Mouse (Mus musculus) ES-Bruce4 (cell line): Measurements from ENCODE around the gene Sox6. TPM values are rescaled to one million over a fixed set of nuclear protein-coding genes. Genes with fewer than 3 reads are reported as not detected.

ENCODE experiments used
- H3K27ac ChIP-seq: 2 replicates; pipeline ENCODE4 v1.5.1; 2012; ENCODE audit warnings: low read length, inconsistent platforms; ENCODE audit not compliant: insufficient read depth
- H3K27me3 ChIP-seq: 2 replicates; pipeline ENCODE4 v1.6.1; 2012; ENCODE audit warnings: mild to moderate bottlenecking, low read length, inconsistent platforms; ENCODE audit not compliant: control insufficient read depth, poor library complexity, insufficient read depth, severe bottlenecking
- H3K36me3 ChIP-seq: 2 replicates; pipeline ENCODE4 v1.6.1; 2012; ENCODE audit warnings: inconsistent platforms, mild to moderate bottlenecking, low read length, moderate library complexity; ENCODE audit not compliant: control insufficient read depth, poor library complexity, insufficient read depth, severe bottlenecking
- H3K4me1 ChIP-seq: one replicate; pipeline ENCODE4 v1.8.1; 2011; ENCODE audit warnings: low read length; ENCODE audit not compliant: control insufficient read depth, insufficient read depth
- H3K4me3 ChIP-seq: 2 replicates; pipeline ENCODE4 v1.5.1; 2011; ENCODE audit warnings: low read depth, mild to moderate bottlenecking, low read length
- H3K9ac ChIP-seq: 2 replicates; pipeline ENCODE4 v1.6.1; 2012; ENCODE audit warnings: low read depth, mild to moderate bottlenecking, inconsistent platforms; ENCODE audit not compliant: poor library complexity, severe bottlenecking
- H3K9me3 ChIP-seq: replicated peaks from 2 replicates; pipeline ENCODE4 v1.6.1; 2012; ENCODE audit warnings: mild to moderate bottlenecking, low read length, inconsistent platforms; ENCODE audit not compliant: control insufficient read depth, poor library complexity, insufficient read depth, severe bottlenecking
- CTCF ChIP-seq: IDR thresholded peaks from one replicate; pipeline ENCODE4 v1.8.1; 2011; ENCODE audit warnings: low read depth, low read length
- EP300 ChIP-seq: IDR thresholded peaks from 2 replicates; pipeline ENCODE4 v1.6.1; 2011; ENCODE audit warnings: low read depth, low read length; ENCODE audit not compliant: insufficient read depth
- POLR2A ChIP-seq: IDR thresholded peaks from one replicate; pipeline ENCODE4 v1.8.1; 2011; ENCODE audit warnings: low read length; ENCODE audit not compliant: insufficient read depth
- polyA plus RNA-seq: library from polyadenylated mRNA; stranded (reverse); fragments of >200 nt; gene quantifications from 2 replicates; pipeline ENCODE4 v1.2.4, GENCODE M21; 2011; ENCODE audit warnings: low read depth; ENCODE audit not compliant: missing spikeins, insufficient read depth, insufficient read length

Gene Sox6
- polyA plus RNA-seq, 1 experiment, result 0.88 TPM

GRCm38 (mm10) chr7:115630691-115631090 lies 407.9 kb downstream of the Sox6 start:
- H3K27me3 ChIP-seq, result no peaks in the 10 kb centered on the region
- H3K4me3 ChIP-seq, result no peak overlapping the region
- no peak overlapping the region for H3K9ac ChIP-seq
- no peaks in the 10 kb centered on the region for H3K9me3 ChIP-seq
- H3K4me1 ChIP-seq, result no peaks in the 10 kb centered on the region
- TF ChIP-seq EP300, result no peak
- TF ChIP-seq CTCF, result no peak
- no peak for TF ChIP-seq POLR2A
- no peaks in the 10 kb centered on the region for H3K36me3 ChIP-seq
- no peak overlapping the region for H3K27ac ChIP-seq

- Histone ChIP-seq H3K27ac (no peak overlapping the region), H3K27me3 (no peaks in the 10 kb centered on the region), H3K9me3 (no peaks in the 10 kb centered on the region), H3K4me1 (no peaks in the 10 kb centered on the region), H3K9ac (no peak overlapping the region), H3K4me3 (no peak overlapping the region), H3K36me3 (no peaks in the 10 kb centered on the region)
- TF ChIP-seq CTCF (no peak), POLR2A (no peak)
Measured at GRCm38 (mm10) chr7:115630287-115630686, 408.3 kb downstream of the Sox6 start.

- no peak for TF ChIP-seq CTCF
- TF ChIP-seq POLR2A, result no peak
- TF ChIP-seq EP300, result no peak
- H3K4me3 ChIP-seq, result no peak overlapping the region
- H3K27me3 ChIP-seq, result no peaks in the 10 kb centered on the region
- H3K27ac ChIP-seq, result no peak overlapping the region
- H3K36me3 ChIP-seq, result no peaks in the 10 kb centered on the region
- H3K9me3 ChIP-seq, result no peaks in the 10 kb centered on the region
- no peak overlapping the region for H3K9ac ChIP-seq
- H3K4me1 ChIP-seq, result no peaks in the 10 kb centered on the region
Measured at GRCm38 (mm10) chr7:115628766-115629165, 409.8 kb downstream of the Sox6 start.

- Histone ChIP-seq H3K36me3 (no peaks in the 10 kb centered on the region), H3K4me3 (no peak overlapping the region), H3K4me1 (no peaks in the 10 kb centered on the region), H3K9me3 (no peaks in the 10 kb centered on the region), H3K27ac (no peak overlapping the region), H3K9ac (no peak overlapping the region), H3K27me3 (no peaks in the 10 kb centered on the region)
- no peak for TF ChIP-seq POLR2A
- TF ChIP-seq CTCF, result no peak
- TF ChIP-seq EP300, result no peak
Measured at GRCm38 (mm10) chr7:115625956-115626355, 412.6 kb downstream of the Sox6 start.

GRCm38 (mm10) chr7:115624907-115625552 lies 413.6 kb downstream of the Sox6 start:
- Histone ChIP-seq H3K36me3 (no peaks in the 10 kb centered on the region), H3K27me3 (no peaks in the 10 kb centered on the region), H3K27ac (no peak overlapping the region), H3K9me3 (no peaks in the 10 kb centered on the region), H3K4me3 (no peak overlapping the region), H3K9ac (no peak overlapping the region), H3K4me1 (no peaks in the 10 kb centered on the region)
- TF ChIP-seq POLR2A, result no peak
- TF ChIP-seq CTCF, result no peak
- no peak for TF ChIP-seq EP300

- H3K27ac ChIP-seq, result no peak overlapping the region
- no peak overlapping the region for H3K9ac ChIP-seq
- no peaks in the 10 kb centered on the region for H3K9me3 ChIP-seq
- no peaks in the 10 kb centered on the region for H3K27me3 ChIP-seq
- no peaks in the 10 kb centered on the region for H3K4me1 ChIP-seq
- no peak overlapping the region for H3K4me3 ChIP-seq
- H3K36me3 ChIP-seq, result no peaks in the 10 kb centered on the region
- TF ChIP-seq EP300, result no peak
- no peak for TF ChIP-seq POLR2A
- TF ChIP-seq CTCF, result no peak
Measured at GRCm38 (mm10) chr7:115624451-115624850, 414.1 kb downstream of the Sox6 start.
